Mouse (Mus musculus) gastrocnemius, postnatal 4 days (tissue): Measurements from ENCODE around the gene Rapgef2. TPM values are rescaled to one million over a fixed set of nuclear protein-coding genes. Genes with fewer than 3 reads are reported as not detected.
A peak's percentile ranks its signal among the peaks of the same experiment; 100 is the strongest.
"Not testable (repeated sequence)": the region's sequence is repeated elsewhere in the genome, so short reads cannot be mapped to it uniquely, and the experiment has no call there.

Experiments used
- DNase-seq, 2 experiments: peaks; one replicate each; pipeline ENCODE4 v3.0.0; 2021 to 2022; ENCODE audit warnings: low spot score in 2 of 2, mixed read lengths in 2 of 2
- total RNA-seq, 2 experiments: library from RNA; stranded (reverse); gene quantifications; 2 replicates each; pipeline ENCODE4 v1.2.3; 2021

Gene Rapgef2
- total RNA-seq, 2 experiments from 2014 or later = 33.8 to 37.3 TPM

- no peak for DNase-seq
These were observed 48.5 kb downstream of the Rapgef2 start for GRCm38 (mm10) chr3:79237619-79238342.

GRCm38 (mm10) chr3:79234485-79234884 is 51.8 kb downstream of the Rapgef2 start:
- no peak for DNase-seq

GRCm38 (mm10) chr3:79233478-79234415 is 52.6 kb downstream of the Rapgef2 start:
- peak in 1 of 2 experiments; percentile 32 for DNase-seq

GRCm38 (mm10) chr3:79230718-79231117 is 55.6 kb downstream of the Rapgef2 start:
- DNase-seq = no peak

GRCm38 (mm10) chr3:79229546-79229945 is 56.8 kb downstream of the Rapgef2 start:
- DNase-seq = no peak

- no peak for DNase-seq
These were observed 58.0 kb downstream of the Rapgef2 start for GRCm38 (mm10) chr3:79228304-79228703.

- DNase-seq = no peak
These were observed 58.8 kb downstream of the Rapgef2 start for GRCm38 (mm10) chr3:79227356-79228088.

- not testable (repeated sequence) for DNase-seq
These were observed 59.5 kb downstream of the Rapgef2 start for GRCm38 (mm10) chr3:79226807-79227206.

GRCm38 (mm10) chr3:79225888-79226287 is 60.4 kb downstream of the Rapgef2 start:
- no peak for DNase-seq

GRCm38 (mm10) chr3:79224352-79224751 is 62.0 kb downstream of the Rapgef2 start:
- no peak for DNase-seq

GRCm38 (mm10) chr3:79223281-79223680 is 63.0 kb downstream of the Rapgef2 start:
- DNase-seq = no peak

GRCm38 (mm10) chr3:79222192-79222960 is 63.9 kb downstream of the Rapgef2 start:
- DNase-seq = no peak

GRCm38 (mm10) chr3:79221296-79222191 is 64.8 kb downstream of the Rapgef2 start:
- DNase-seq = peak; percentile 35 to 51

- no peak for DNase-seq
These were observed 67.0 kb downstream of the Rapgef2 start for GRCm38 (mm10) chr3:79219144-79219930.

- no peak for DNase-seq
These were observed 67.7 kb downstream of the Rapgef2 start for GRCm38 (mm10) chr3:79218566-79219051.

- DNase-seq = no peak
These were observed 76.1 kb downstream of the Rapgef2 start for GRCm38 (mm10) chr3:79210243-79210642.

- no peak for DNase-seq
These were observed 79.1 kb downstream of the Rapgef2 start for GRCm38 (mm10) chr3:79207216-79207615.

- DNase-seq = no peak
These were observed 79.8 kb downstream of the Rapgef2 start for GRCm38 (mm10) chr3:79206524-79206923.

- DNase-seq = no peak
These were observed 80.3 kb downstream of the Rapgef2 start for GRCm38 (mm10) chr3:79205981-79206380.
